Mouse (Mus musculus) myocyte (in vitro differentiated cells): ENCODE measurements at regions not wholly inside any gene's neighbourhood (a gene's known extent, or its start where the extent isn't known, plus 50 kb on each side); places are given as distances from the start of the nearest gene placed in this dataset.

Experiments
- CEBPB ChIP-seq: IDR thresholded peaks from 2 replicates; pipeline ENCODE4 v1.6.1; 2011; ENCODE audit warnings: mild to moderate bottlenecking, moderate library complexity; ENCODE audit not compliant: poor library complexity, insufficient read depth, severe bottlenecking
- E2F4 ChIP-seq: IDR thresholded peaks from one replicate; pipeline ENCODE4 v1.6.1; 2011; ENCODE audit warnings: mild to moderate bottlenecking, control low read depth, moderate library complexity; ENCODE audit not compliant: insufficient read depth
- MAX ChIP-seq: IDR thresholded peaks from one replicate; pipeline ENCODE4 v1.6.1; 2011; ENCODE audit warnings: low read depth, mild to moderate bottlenecking, control low read depth
- MYOD1 ChIP-seq, 3 experiments: IDR thresholded peaks; one replicate each; pipeline ENCODE4 v1.6.1; 2011; ENCODE audit warnings: control low read depth in 2 of 3, low read depth in 2 of 3, mild to moderate bottlenecking in 2 of 3, moderate library complexity in 1 of 3; ENCODE audit not compliant: insufficient read length in 2 of 3, control insufficient read depth in 1 of 3
- MYOG ChIP-seq, 3 experiments: IDR thresholded peaks; one replicate each; pipeline ENCODE4 v1.6.1; 2011; ENCODE audit warnings: control low read depth in 2 of 3, low read depth in 2 of 3, mild to moderate bottlenecking in 2 of 3; ENCODE audit not compliant: insufficient read length in 2 of 3, control insufficient read depth in 1 of 3, insufficient read depth in 1 of 3
- POLR2A ChIP-seq: IDR thresholded peaks from one replicate; pipeline ENCODE4 v1.6.1; 2011; ENCODE audit warnings: low read depth, mild to moderate bottlenecking, control low read depth, moderate library complexity; ENCODE audit not compliant: insufficient read length
- POLR2AphosphoS2 ChIP-seq: IDR thresholded peaks from one replicate; pipeline ENCODE4 v1.6.1; 2011; ENCODE audit warnings: low read depth, control low read depth; ENCODE audit not compliant: insufficient read length
- TCF12 ChIP-seq: IDR thresholded peaks from one replicate; pipeline ENCODE4 v1.6.1; 2011; ENCODE audit warnings: mild to moderate bottlenecking, control low read depth; ENCODE audit not compliant: poor library complexity, insufficient read depth, severe bottlenecking
- TCF3 ChIP-seq: IDR thresholded peaks from one replicate; pipeline ENCODE4 v1.6.1; 2011; ENCODE audit warnings: low read depth, control low read depth; ENCODE audit not compliant: insufficient read length
- USF1 ChIP-seq: IDR thresholded peaks from one replicate; pipeline ENCODE4 v1.6.1; 2011; ENCODE audit warnings: low read depth, mild to moderate bottlenecking, control low read depth, moderate library complexity

GRCm38 (mm10) chr5:28884746-28885365 lies 310.9 kb upstream of the Rnf32 start:
- TF ChIP-seq CEBPB (no peak), MYOG (IDR thresholded peaks at IDR 0.05; ENCODE audit: control insufficient read depth in 1 of 3, insufficient read depth in 1 of 3, insufficient read length in 2 of 3, low read depth in 2 of 3) (no peak), POLR2AphosphoS2 (no peak), USF1 (no peak), POLR2A (no peak), E2F4 (no peak), MAX (no peak), TCF12 (no peak), MYOD1 (IDR thresholded peaks at IDR 0.05; ENCODE audit: control insufficient read depth in 1 of 3, insufficient read length in 2 of 3, low read depth in 2 of 3) (no peak), TCF3 (no peak)
